Mouse (Mus musculus) liver, embryonic 14.5 days (tissue): ENCODE measurements around the gene Bcl2l15. TPM values are rescaled to one million over a fixed set of nuclear protein-coding genes. Genes with fewer than 3 reads are reported as not detected.

Experiments
- ATAC-seq: fragments of 200-750 bp; cut with Nextera tagmentation; 2 replicates; pipeline ENCODE4 v1.8.0; 2017; ENCODE audit warnings: moderate number of reproducible peaks, mild to moderate bottlenecking, moderate library complexity; ENCODE audit not compliant: insufficient read depth
- DNase-seq, 3 experiments: peaks; one replicate each; pipeline ENCODE4 v3.0.0-alpha.2; 2012 to 2013; ENCODE audit warnings: low read depth in 3 of 3, low spot score in 3 of 3
- H3K27ac ChIP-seq: fragments of 300-500 bp; sonication (generic); 2 replicates; pipeline ENCODE4 v1.5.1; 2014; ENCODE audit warnings: moderate library complexity, mild to moderate bottlenecking, control low read depth, inconsistent platforms
- H3K27me3 ChIP-seq: fragments of 300-500 bp; sonication (generic); 2 replicates; pipeline ENCODE4 v1.6.1; 2014; ENCODE audit warnings: mild to moderate bottlenecking, low read length, moderate library complexity; ENCODE audit not compliant: control insufficient read depth, insufficient read depth
- H3K36me3 ChIP-seq: fragments of 300-500 bp; sonication (generic); replicated peaks from 2 replicates; pipeline ENCODE4 v1.6.1; 2014; ENCODE audit warnings: low read depth; ENCODE audit not compliant: control insufficient read depth, insufficient read depth
- H3K4me1 ChIP-seq, 2 experiments: fragments of 200-500 bp in 1 of 2; fragments of 300-500 bp in 1 of 2; sonication (generic) in 1 of 2; replicated peaks; 2 replicates each; pipeline ENCODE4 v1.6.1; 2012 to 2014; ENCODE audit warnings: antibody characterized with exemption in 1 of 2, inconsistent platforms in 1 of 2, low read length in 1 of 2; ENCODE audit not compliant: control insufficient read depth in 2 of 2, insufficient read depth in 2 of 2
- H3K4me2 ChIP-seq: fragments of 300-500 bp; sonication (generic); 2 replicates; pipeline ENCODE4 v1.6.1; 2014; ENCODE audit warnings: low read depth, mild to moderate bottlenecking, control low read depth, moderate library complexity
- H3K4me3 ChIP-seq, 2 experiments: fragments of 200-500 bp in 1 of 2; fragments of 300-500 bp in 1 of 2; sonication (generic) in 1 of 2; 2 replicates each; pipeline ENCODE4 v1.5.1; 2012 to 2014; ENCODE audit warnings: low read depth in 2 of 2, low read length in 2 of 2, mild to moderate bottlenecking in 2 of 2, control low read depth in 1 of 2, inconsistent platforms in 1 of 2, moderate library complexity in 1 of 2; ENCODE audit not compliant: insufficient read depth in 1 of 2
- H3K9ac ChIP-seq: fragments of 300-500 bp; sonication (generic); replicated peaks from 2 replicates; pipeline ENCODE4 v1.6.1; 2014; ENCODE audit warnings: mild to moderate bottlenecking, control low read depth, moderate library complexity
- H3K9me3 ChIP-seq: fragments of 300-500 bp; sonication (generic); 2 replicates; pipeline ENCODE4 v1.6.1; 2016; ENCODE audit warnings: low read length, mixed read lengths; ENCODE audit not compliant: control insufficient read depth
- CTCF ChIP-seq: IDR thresholded peaks from 2 replicates; pipeline ENCODE4 v1.5.1; 2016; ENCODE audit warnings: antibody characterized with exemption, low read depth, control low read depth
- EP300 ChIP-seq: IDR thresholded peaks from 2 replicates; pipeline ENCODE4 v1.6.1; 2016; ENCODE audit warnings: antibody characterized with exemption, low read depth
- WGBS: fragments of 180-500 bp; shearing (Covaris S2); extraction: QIAGEN DNeasy Blood & Tissue Kit; methylation state at CpG from one replicate; pipeline ENCODE4 v1.1.7; 2014; ENCODE audit not compliant: insufficient replicate concordance; 5-methylcytosine and 5-hydroxymethylcytosine counted together
- polyA plus RNA-seq, 2 experiments: library from polyadenylated mRNA; depleted of rRNA in 1 of 2; stranded (reverse) in 1 of 2; unstranded in 1 of 2; fragments of >200 nt; fragmentation: Nextera tagmentation in 1 of 2; extraction: Ambion mirVana in 1 of 2; gene quantifications; 2 replicates each; pipeline versions ENCODE4 v1.2.1 to v1.2.3; 2012 to 2014

The Bcl2l15 gene
- polyA plus RNA-seq, 2 experiments = 1.5 to 3.2 TPM

DNA sequence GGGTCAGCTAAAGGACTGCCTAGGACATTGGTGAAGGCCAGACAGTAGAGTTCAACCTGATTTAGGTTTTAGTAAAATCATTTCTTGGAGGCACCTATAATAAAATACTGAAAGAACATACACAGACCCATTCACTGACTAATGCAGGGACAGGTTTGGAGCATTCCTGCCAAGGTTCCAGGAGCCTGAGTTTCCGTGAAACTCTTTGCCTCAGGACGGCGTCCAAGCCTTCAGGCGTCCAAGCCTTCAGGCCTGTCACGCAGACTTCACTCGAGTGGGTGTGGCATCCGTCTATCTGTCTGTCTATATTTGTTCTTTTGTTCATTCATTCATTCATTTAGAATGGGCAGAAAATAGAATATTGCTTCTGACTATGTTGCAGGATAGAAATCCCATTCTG lies 1.3 kb upstream of the Bcl2l15 start:
- Histone ChIP-seq H3K27me3 (no peaks in the 10 kb centered on the region), H3K36me3 (no peaks in the 10 kb centered on the region), H3K4me2 (no peak overlapping the region), H3K27ac (no peak overlapping the region), H3K4me1 (peaks cover 9 to 13% of the 10 kb centered on the region in 2 experiments), H3K9ac (no peak overlapping the region), H3K9me3 (no peaks in the 10 kb centered on the region), H3K4me3 (no peak overlapping the region)
- TF ChIP-seq EP300 = no peak
- no peak for TF ChIP-seq CTCF
- WGBS = 77% methylated on average over 7 of the region's 7 CpGs
- DNase-seq (no peak), ATAC-seq (no peak)

DNA sequence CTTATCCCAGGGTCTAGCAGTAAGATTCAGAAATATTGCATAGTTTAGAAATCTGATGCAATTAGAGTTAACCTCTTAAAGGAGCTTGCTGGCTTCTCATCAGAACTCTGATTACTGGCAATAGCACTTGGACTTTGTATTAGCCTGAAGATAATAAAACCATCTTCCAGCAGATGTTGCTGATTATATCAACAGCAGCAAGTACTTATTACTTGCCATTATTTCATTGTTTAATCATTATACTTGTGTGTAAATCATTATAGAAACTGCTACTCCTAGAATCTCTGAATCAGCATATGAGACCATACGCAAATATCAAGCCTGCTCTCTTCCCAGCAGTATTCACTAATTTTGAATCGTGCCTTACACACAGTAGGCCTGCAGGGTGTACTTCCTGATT lies 1.6 kb downstream of the Bcl2l15 start:
- ATAC-seq = no peak

GRCm38 (mm10) chr3:103835272-103835950 lies 3.0 kb downstream of the Bcl2l15 start:
- Histone ChIP-seq H3K27me3 (no peaks in the 10 kb centered on the region), H3K4me1 (peaks cover 9 to 13% of the 10 kb centered on the region in 2 experiments), H3K36me3 (no peaks in the 10 kb centered on the region), H3K4me2 (no peak overlapping the region), H3K27ac (no peak overlapping the region), H3K4me3 (no peak overlapping the region), H3K9me3 (no peaks in the 10 kb centered on the region), H3K9ac (no peak overlapping the region)
- ATAC-seq (no peak), DNase-seq (no peak)
- TF ChIP-seq EP300 = no peak
- no peak for TF ChIP-seq CTCF
- WGBS = 72% methylated on average over 6 of the region's 6 CpGs

More for the DNA sequence above, 1.6 kb downstream of the Bcl2l15 start:
- DNase-seq = no peak
- no peak overlapping the region for H3K4me3 ChIP-seq
- H3K9me3 ChIP-seq = no peaks in the 10 kb centered on the region
- no peak overlapping the region for H3K9ac ChIP-seq
- H3K27me3 ChIP-seq = no peaks in the 10 kb centered on the region
- TF ChIP-seq EP300 (no peak), CTCF (no peak)
- H3K36me3 ChIP-seq = no peaks in the 10 kb centered on the region
- H3K4me2 ChIP-seq = no peak overlapping the region
- H3K4me1 ChIP-seq = peaks cover 9 to 13% of the 10 kb centered on the region in 2 experiments
- H3K27ac ChIP-seq = no peak overlapping the region
- WGBS = 79% methylated on average over 2 of the region's 2 CpGs

GRCm38 (mm10) chr3:103835951-103836310 lies 3.5 kb downstream of the Bcl2l15 start:
- TF ChIP-seq EP300 = no peak
- no peak for TF ChIP-seq CTCF

DNA sequence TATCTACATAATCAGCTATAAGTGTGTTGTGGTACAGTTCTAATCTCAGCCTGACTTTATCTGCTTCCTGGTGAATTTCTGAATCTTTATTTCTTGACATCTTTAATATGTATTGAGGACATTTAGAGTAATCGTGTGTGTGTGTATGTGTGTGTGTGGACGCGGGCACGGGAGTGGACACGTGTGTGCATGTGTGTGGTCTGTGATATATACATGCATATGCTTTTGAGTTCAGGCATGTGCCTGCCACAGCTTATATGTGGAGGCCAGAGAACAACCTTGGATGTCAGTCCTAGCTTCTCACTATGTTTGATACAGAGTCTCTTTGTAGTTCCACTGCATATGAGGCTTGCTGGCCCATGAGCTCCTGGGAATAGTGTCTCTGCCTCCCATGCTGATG lies 4.1 kb downstream of the Bcl2l15 start:
- Histone ChIP-seq H3K27me3 (no peaks in the 10 kb centered on the region), H3K4me2 (no peak overlapping the region), H3K4me3 (no peak overlapping the region), H3K4me1 (peaks cover 9 to 13% of the 10 kb centered on the region in 2 experiments), H3K36me3 (no peaks in the 10 kb centered on the region), H3K27ac (no peak overlapping the region), H3K9ac (no peak overlapping the region), H3K9me3 (no peaks in the 10 kb centered on the region)
- ATAC-seq (no peak), DNase-seq (no peak)
- TF ChIP-seq EP300 (no peak), CTCF (no peak)
- 92% methylated on average over 5 of the region's 5 CpGs for WGBS

More at GRCm38 (mm10) chr3:103835951-103836310, 3.5 kb downstream of the Bcl2l15 start:
- no peak overlapping the region for H3K27ac ChIP-seq
- H3K4me2 ChIP-seq = no peak overlapping the region
- DNase-seq = no peak
- H3K36me3 ChIP-seq = no peaks in the 10 kb centered on the region
- peaks cover 9 to 13% of the 10 kb centered on the region in 2 experiments for H3K4me1 ChIP-seq
- no peak overlapping the region for H3K9ac ChIP-seq
- H3K9me3 ChIP-seq = no peaks in the 10 kb centered on the region
- H3K27me3 ChIP-seq = no peaks in the 10 kb centered on the region
- WGBS = 73% methylated on average over 10 of the region's 10 CpGs
- H3K4me3 ChIP-seq = no peak overlapping the region
- no peak for ATAC-seq
